Mouse (Mus musculus): ENCODE results near the gene Tor2a.

Gene Tor2a

GRCm38 (mm10) chr2:32757056-32757845 is at the start of gene Tor2a:
Gene Tor2a (plus strand): TSS chr2:32757234.
- peak; percentile 87 for DNase-seq (ENCODE audit: low read depth, low spot score)

GRCm38 (mm10) chr2:32708643-32709042 is 48.4 kb upstream of the Tor2a start:
- DNase-seq (ENCODE audit: low read depth, low spot score), result peak; percentile 58

- no peak for DNase-seq (ENCODE audit: low read depth, low spot score)
Measured at GRCm38 (mm10) chr2:32709521-32710137, 47.4 kb upstream of the Tor2a start.

DNA sequence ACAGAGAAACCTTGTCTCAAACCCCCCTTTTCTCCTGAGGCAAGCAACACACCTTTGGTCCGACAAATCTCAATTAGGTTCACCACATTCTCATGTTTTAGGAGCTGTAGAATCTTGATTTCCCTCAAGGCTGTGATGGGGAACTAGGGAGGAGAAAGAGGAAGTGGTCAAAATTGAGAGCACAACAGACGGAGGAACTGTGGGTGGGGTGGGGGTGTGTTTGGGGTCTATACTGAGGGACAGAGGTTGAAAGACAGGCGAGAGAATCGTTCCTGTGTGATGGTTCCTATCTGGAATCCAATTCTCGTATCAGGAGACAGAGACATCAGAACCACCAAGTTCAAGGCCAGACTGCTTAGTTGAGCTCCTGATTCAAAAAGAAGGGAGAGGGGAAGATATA is 46.6 kb upstream of the Tor2a start:
- no peak for DNase-seq (ENCODE audit: low read depth, low spot score)

DNA sequence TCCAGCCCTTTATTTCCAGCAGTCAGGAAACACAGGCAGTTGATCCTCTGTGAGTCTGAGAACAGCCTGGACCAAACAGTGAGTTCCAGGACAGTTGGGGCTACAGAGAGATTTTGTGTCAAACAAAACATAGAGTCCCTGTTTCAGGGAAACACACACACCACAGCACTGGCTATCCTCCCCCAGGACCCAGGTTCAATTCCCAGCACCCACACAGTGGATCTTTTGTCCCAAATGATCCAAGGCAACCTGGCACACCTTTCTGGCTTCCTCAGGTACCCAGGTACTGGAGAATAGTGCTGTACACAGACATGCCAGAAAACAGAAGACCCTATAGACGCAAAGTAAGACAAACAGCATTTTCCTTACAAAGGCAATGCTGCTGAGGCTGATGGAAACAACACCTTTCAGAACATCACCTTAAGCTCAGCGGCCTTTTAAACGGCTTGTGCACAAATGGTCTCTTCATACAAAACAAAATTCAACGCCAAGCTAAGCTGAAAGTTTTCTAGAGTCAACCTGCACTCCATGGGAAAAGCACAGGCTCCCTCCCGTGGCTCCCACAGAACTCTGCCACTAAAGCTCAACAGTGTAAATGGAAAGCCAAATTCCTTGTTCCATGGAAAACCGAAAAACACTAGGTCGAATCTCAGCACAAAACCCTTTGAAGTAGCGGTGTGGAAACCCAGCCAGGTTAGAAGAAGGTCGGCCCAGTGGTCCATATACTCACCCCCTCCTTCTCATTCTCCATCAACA is 45.6 kb upstream of the Tor2a start:
- no peak for DNase-seq (ENCODE audit: low read depth, low spot score)

DNA sequence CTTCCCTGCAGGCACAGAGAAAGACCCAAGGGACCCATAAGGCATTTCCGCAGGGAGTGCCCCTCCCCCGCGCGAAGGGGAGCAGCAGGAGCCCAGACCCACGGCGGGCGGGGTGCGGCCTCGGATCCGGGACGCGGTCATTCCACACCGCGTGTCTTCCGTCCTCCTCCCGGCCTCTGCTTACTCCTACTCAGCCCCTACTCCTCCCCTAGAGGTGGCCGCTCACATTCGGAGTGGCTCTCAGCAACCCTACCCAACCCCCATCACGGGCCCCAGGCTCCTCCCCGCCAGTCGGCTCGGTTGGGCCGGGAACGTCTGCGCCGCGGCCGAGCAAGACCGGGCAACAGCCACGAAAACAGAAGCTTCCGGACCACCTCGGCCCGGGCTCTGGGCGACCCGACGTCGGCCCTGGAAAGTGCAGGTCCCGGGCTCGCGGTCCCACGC is 44.9 kb upstream of the Tor2a start:
- DNase-seq (ENCODE audit: low read depth, low spot score), result no peak

DNA sequence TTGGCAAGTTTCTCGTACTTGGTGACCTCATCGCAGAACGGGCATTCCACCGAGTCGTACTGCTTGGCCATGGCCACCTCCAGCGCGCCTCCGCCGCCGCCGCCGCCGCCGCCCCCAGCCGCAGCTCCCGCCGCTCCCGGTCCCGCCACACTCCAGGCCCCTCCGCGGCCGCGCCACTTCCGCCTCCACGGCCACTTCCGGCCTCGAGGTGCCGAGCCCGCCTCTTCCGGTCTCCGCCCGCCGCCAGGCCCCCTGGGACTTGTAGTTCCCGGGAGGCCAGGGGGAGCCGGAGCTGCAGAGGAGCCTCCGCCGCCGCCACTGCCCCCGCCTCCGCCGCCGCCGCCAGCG is 44.5 kb upstream of the Tor2a start:
- DNase-seq (ENCODE audit: low read depth, low spot score), result peak; percentile 65

GRCm38 (mm10) chr2:32712934-32713817 is 43.9 kb upstream of the Tor2a start, which contains the start of gene Cdk9:
Gene Cdk9 (minus strand): TSS chr2:32713076.
- DNase-seq (ENCODE audit: low read depth, low spot score), result peak; percentile 72

- no peak for DNase-seq (ENCODE audit: low read depth, low spot score)
Measured at GRCm38 (mm10) chr2:32714117-32714986, 42.7 kb upstream of the Tor2a start.

DNA sequence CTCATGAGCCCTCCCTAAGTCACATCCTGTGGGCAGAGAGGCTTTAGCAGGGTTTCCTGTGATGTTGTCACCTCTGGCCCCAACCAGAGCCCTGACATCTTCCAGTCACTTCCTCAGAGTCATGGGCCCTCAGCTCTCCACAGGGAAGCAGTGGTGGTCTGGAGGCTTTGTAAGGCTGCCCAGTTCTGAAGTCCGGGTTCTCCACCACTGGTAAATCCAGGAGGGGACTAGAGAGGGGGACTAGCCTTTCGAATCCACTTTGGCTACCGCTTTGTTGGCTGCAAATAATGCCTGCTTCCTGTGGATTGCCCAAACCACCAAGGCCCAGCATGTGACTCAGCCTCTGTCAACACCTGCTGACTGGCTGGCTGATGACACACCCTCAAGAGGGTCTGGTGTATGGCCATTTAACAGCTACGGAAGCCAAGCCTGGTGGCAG is 42.0 kb upstream of the Tor2a start:
- no peak for DNase-seq (ENCODE audit: low read depth, low spot score)

GRCm38 (mm10) chr2:32718761-32719160 is 38.3 kb upstream of the Tor2a start:
- DNase-seq (ENCODE audit: low read depth, low spot score), result no peak

DNA sequence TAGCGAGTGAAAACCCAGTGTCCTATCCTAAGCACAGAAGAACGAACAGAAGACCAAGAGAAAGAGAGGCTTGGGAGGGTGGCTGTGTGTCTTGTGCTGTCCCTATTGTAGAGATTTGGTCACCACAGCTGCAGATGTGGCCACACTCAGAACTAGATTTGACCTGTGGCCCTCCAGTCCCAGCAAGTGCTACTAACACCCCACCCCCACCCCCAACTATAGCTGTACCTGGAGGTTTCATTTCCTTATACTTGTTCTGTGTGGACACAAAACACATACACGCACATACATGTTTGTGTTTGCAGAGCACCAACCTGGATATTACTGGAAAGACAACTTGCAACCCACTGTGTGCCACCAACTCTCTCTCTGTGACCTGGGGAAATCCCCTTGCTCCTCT is 37.0 kb upstream of the Tor2a start:
- DNase-seq (ENCODE audit: low read depth, low spot score), result no peak

DNA sequence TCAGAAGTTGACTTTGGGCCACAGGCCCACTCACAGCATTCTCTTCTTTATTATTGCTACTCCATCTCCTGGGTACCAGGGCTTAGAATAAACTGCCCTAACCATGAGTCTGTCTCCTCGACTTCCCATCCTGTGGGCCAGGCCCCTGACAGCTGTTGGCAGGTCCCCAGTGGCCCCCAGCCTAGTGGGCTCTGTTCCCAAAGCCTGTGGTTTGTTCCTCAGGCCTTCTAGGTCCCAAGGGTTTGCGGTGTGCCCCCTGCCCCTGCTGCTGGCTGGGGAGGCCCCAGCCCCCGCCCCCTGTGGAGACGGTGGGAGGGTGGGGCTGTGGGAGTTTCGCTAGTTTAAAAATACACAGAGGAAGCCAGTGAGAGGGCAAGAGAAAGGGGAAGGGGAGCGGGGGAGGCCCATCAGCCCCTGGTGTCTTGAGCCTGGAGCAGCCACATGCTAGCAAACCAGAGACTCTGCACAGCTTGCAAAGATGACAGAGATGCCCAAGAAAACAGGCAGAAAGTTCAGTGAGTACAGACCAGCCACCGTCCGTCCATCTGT is 36.3 kb upstream of the Tor2a start, which contains the start of gene Sh2d3c:
TSS of gene Sh2d3c (plus strand) at position 375 of the 549 bp plus-strand sequence.
- DNase-seq (ENCODE audit: low read depth, low spot score), result no peak

DNA sequence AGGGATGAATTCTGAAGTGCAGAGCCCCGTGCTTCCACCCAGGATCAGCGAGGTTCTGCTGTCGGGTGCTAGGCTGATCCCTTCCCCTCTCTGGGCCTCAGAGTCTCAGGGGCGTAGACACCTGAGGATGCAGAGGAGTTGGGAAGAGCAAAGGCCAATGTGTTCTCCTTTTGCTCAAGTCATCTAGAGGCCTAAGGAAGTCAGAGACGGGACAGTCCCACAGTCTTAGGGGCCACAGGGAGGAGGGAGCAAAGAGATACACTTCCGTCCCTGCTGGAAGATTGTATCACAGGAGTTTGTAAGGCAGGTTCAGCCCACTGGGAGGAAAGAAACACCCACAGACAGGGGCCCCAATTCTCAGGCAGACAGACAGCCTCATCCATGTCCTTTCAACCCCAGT is 35.0 kb upstream of the Tor2a start:
- no peak for DNase-seq (ENCODE audit: low read depth, low spot score)

DNA sequence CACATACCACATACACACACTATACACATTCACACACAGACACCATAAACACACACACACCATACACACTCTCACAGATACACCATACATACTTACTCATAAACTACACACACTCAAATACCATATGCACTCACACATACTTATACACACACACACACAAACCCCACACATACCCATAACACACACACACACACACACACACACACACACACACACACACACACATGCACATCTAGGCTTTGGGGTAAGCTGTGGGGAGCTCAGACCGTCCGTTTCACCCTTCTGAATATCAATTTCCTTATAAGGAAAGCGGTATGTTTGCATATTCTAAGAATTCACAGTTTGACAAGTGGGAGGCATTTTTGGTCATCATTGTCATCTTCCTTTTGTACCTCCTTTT is 34.5 kb upstream of the Tor2a start:
- no peak for DNase-seq (ENCODE audit: low read depth, low spot score)

DNA sequence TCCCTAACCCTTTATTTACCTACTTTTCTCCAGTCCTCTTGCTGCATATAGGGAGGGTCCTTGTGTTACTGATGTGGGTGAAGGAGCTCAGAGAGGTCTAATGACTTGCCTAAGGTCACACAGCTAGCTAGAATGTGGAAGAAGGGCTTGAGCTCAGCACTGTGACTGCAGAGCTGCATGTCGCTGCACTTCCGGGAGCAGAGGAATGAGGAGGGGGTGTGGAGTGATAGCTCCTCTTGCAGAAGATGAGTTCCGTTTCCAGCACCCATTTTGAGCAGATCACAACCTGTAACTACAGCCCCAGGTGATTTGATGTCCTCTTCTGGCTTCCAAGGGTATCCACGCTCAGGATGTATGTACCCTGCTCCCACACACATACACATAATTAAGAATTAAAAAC is 32.9 kb upstream of the Tor2a start:
- no peak for DNase-seq (ENCODE audit: low read depth, low spot score)

DNA sequence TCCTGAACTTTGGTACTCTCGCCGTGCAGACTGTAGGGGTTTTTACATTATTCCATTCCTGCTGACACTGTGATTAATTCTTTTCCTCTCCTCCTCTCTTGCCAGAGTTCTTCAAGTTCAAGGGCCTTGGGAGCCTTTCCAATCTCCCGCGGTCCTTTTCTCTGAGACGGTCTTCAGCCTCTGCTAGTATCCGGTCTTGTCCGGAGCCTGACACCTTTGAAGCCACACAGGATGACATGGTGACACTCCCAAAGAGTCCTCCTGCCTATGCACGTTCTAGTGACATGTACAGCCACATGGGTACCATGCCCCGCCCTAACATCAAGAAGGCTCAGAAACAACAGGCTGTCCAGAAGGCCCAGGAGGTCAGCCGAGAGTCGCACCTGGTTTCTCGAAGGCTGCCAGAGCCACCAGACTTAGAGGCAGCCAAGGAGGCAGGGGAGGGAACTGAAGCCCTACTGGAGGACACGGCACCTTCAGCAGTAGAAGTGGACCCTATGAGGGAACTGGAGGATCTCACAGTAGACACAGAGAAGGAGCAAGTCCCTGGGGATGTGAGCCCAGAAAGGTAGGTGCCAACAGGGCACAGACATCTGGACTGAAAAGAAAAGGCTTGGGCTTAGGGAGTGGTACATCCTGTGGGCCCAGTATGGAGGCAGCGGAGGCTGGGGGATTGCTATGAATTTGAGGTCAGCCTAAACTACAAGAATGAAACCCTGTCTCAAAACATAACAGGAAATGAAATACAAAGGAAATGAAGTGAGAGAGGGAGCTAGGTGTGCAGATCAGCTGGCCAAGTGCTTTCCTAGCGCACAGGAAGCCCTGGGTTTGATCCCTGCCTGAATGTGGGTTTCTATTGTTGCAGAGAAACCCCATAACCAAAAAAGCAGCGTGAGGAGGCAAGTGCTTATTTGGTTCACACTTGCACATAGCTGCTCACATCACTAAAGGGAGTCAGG is 31.9 kb upstream of the Tor2a start:
- DNase-seq (ENCODE audit: low read depth, low spot score), result no peak

- peak; percentile 98 for DNase-seq (ENCODE audit: low read depth, low spot score)
Measured at GRCm38 (mm10) chr2:32727435-32727834, 29.6 kb upstream of the Tor2a start.

DNA sequence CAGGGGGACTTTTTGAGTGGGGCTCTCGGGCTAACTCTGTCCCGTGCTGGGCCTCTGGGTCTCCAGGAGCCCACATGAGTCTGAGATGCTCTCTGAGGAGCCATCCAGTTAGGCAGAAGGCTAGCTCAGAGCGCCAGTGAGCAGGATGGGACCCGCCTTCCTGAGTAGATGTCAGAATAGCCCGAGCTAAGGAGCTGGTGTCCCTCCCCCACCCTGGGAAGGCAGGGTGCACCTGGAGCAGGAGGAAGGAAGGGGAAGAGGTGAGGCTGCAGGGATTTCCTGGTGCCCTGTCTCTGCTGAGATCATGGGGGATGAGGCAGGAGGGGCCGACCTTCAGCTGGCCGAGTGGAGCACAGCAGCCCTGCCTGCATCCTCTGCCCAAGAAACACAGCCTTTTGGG is 28.6 kb upstream of the Tor2a start:
- no peak for DNase-seq (ENCODE audit: low read depth, low spot score)

Data from WW6 (cell line).